Mouse (Mus musculus): ENCODE measurements around the gene Mamld1. TPM values are rescaled to one million over a fixed set of nuclear protein-coding genes. Genes with fewer than 3 reads are reported as not detected.
"Not testable (repeated sequence)": the region's sequence is repeated elsewhere in the genome, so short reads cannot be mapped to it uniquely, and the experiment has no call there.

Mamld1 gene
- total RNA-seq (2014; rRNA removed), result 10.3 and 13.7 TPM in 2 replicates
- polyA plus RNA-seq (2015; fragmentation: Nextera tagmentation; extraction: Ambion mirVana), result 4.6 and 5.5 TPM in 2 replicates

GRCm38 (mm10) chrX:71049864-71050576, at the start of gene Mamld1:
Gene Mamld1 (plus strand): TSS chrX:71050256.
- peak within 1 kb of the TSS; percentile 51 for H3K4me3 ChIP-seq (ENCODE audit: low read depth, low read length)
- peak within 1 kb of the TSS; percentile 62 for H3K9ac ChIP-seq (replicated peaks; ENCODE audit: low read length, poor library complexity, severe bottlenecking)
- peak within 1 kb of the TSS; percentile 43; the same call in 1 of the 2 replicates for H3K27ac ChIP-seq (ENCODE audit: low read depth, low read length)
- WGBS, result 21% methylated on average over 45 of the region's 50 CpGs
- H3K27me3 ChIP-seq (ENCODE audit: insufficient read depth, low read length), result no peaks in the 10 kb centered on the region
- no peaks in the 10 kb centered on the region for H3K9me3 ChIP-seq (ENCODE audit: low read length)
- peak within 1 kb of the TSS; percentile 66 for H3K4me2 ChIP-seq (ENCODE audit: low read depth, low read length, poor library complexity, severe bottlenecking)
- peak; percentile 56 for TF ChIP-seq CTCF (IDR thresholded peaks at IDR 0.05)
- DNase-seq (ENCODE audit: low spot score) (peak; percentile 76), ATAC-seq (ENCODE audit: low FRiP score) (peak; percentile 72)
- H3K4me1 ChIP-seq (ENCODE audit: insufficient read depth, low read length), result no peaks in the 10 kb centered on the region; the same call in 1 of the 2 replicates
- H3K36me3 ChIP-seq (ENCODE audit: insufficient read depth, low read length), result no peaks in the 10 kb centered on the region

- no peak overlapping the region for H3K9ac ChIP-seq (replicated peaks; ENCODE audit: low read length, poor library complexity, severe bottlenecking)
- ATAC-seq (ENCODE audit: low FRiP score) (no peak), DNase-seq (ENCODE audit: low spot score) (no peak)
- H3K27me3 ChIP-seq (ENCODE audit: insufficient read depth, low read length), result no peaks in the 10 kb centered on the region
- no peak overlapping the region for H3K4me2 ChIP-seq (ENCODE audit: low read depth, low read length, poor library complexity, severe bottlenecking)
- H3K4me3 ChIP-seq (ENCODE audit: low read depth, low read length), result no peak overlapping the region
- H3K4me1 ChIP-seq (ENCODE audit: insufficient read depth, low read length), result no peaks in the 10 kb centered on the region
- no peak overlapping the region for H3K27ac ChIP-seq (ENCODE audit: low read depth, low read length)
- TF ChIP-seq CTCF (IDR thresholded peaks at IDR 0.05), result no peak
- no peaks in the 10 kb centered on the region for H3K36me3 ChIP-seq (ENCODE audit: insufficient read depth, low read length)
- no peaks in the 10 kb centered on the region for H3K9me3 ChIP-seq (ENCODE audit: low read length)
These were observed 25.3 kb upstream of the Mamld1 start for GRCm38 (mm10) chrX:71024718-71025117.

- Histone ChIP-seq H3K9ac (replicated peaks; ENCODE audit: low read length, poor library complexity, severe bottlenecking) (no peak overlapping the region), H3K36me3 (ENCODE audit: insufficient read depth, low read length) (no peaks in the 10 kb centered on the region), H3K9me3 (ENCODE audit: low read length) (no peaks in the 10 kb centered on the region), H3K4me3 (ENCODE audit: low read depth, low read length) (no peak overlapping the region), H3K4me2 (ENCODE audit: low read depth, low read length, poor library complexity, severe bottlenecking) (no peak overlapping the region), H3K27ac (ENCODE audit: low read depth, low read length) (no peak overlapping the region), H3K4me1 (ENCODE audit: insufficient read depth, low read length) (no peaks in the 10 kb centered on the region), H3K27me3 (ENCODE audit: insufficient read depth, low read length) (no peaks in the 10 kb centered on the region)
- ATAC-seq (ENCODE audit: low FRiP score) (no peak), DNase-seq (ENCODE audit: low spot score) (no peak)
- TF ChIP-seq CTCF (IDR thresholded peaks at IDR 0.05), result no peak
- 73% methylated on average over 4 of the region's 4 CpGs for WGBS
These were observed 22.0 kb upstream of the Mamld1 start for GRCm38 (mm10) chrX:71028007-71028406.

- not testable (repeated sequence) for H3K4me3 ChIP-seq (ENCODE audit: low read depth, low read length); H3K27ac ChIP-seq (ENCODE audit: low read depth, low read length); H3K36me3 ChIP-seq (ENCODE audit: insufficient read depth, low read length); H3K4me1 ChIP-seq (ENCODE audit: insufficient read depth, low read length); H3K27me3 ChIP-seq (ENCODE audit: insufficient read depth, low read length); H3K9ac ChIP-seq (replicated peaks; ENCODE audit: low read length, poor library complexity, severe bottlenecking); ATAC-seq (ENCODE audit: low FRiP score); DNase-seq (ENCODE audit: low spot score); H3K9me3 ChIP-seq (ENCODE audit: low read length); H3K4me2 ChIP-seq (ENCODE audit: low read depth, low read length, poor library complexity, severe bottlenecking)
- WGBS, result 86% methylated on average over 1 of the region's 1 CpGs
These were observed 21.1 kb upstream of the Mamld1 start for GRCm38 (mm10) chrX:71028976-71029375.

GRCm38 (mm10) chrX:71050677-71051311, 738 bp downstream of the Mamld1 start:
- Histone ChIP-seq H3K9me3 (ENCODE audit: low read length) (no peaks in the 10 kb centered on the region), H3K4me2 (ENCODE audit: low read depth, low read length, poor library complexity, severe bottlenecking) (peak overlapping the region; percentile 66), H3K27me3 (ENCODE audit: insufficient read depth, low read length) (no peaks in the 10 kb centered on the region), H3K9ac (replicated peaks; ENCODE audit: low read length, poor library complexity, severe bottlenecking) (peak overlapping the region; percentile 62), H3K36me3 (ENCODE audit: insufficient read depth, low read length) (no peaks in the 10 kb centered on the region), H3K4me3 (ENCODE audit: low read depth, low read length) (peak overlapping the region; percentile 51), H3K27ac (ENCODE audit: low read depth, low read length) (peak overlapping the region; percentile 43; the same call in 1 of the 2 replicates), H3K4me1 (ENCODE audit: insufficient read depth, low read length) (no peaks in the 10 kb centered on the region; the same call in 1 of the 2 replicates)
- no peak for TF ChIP-seq CTCF (IDR thresholded peaks at IDR 0.05)
- 0 out of 2 replicates have a peak, but pooled peaks have one; percentile 14 for ATAC-seq (ENCODE audit: low FRiP score)
- WGBS, result 24% methylated on average over 26 of the region's 26 CpGs
- peak; percentile 28 for DNase-seq (ENCODE audit: low spot score)
